Mouse (Mus musculus) kidney, adult 11 months (tissue): ENCODE data around the gene Dapk1.

Source experiments
- DNase-seq: peaks from one replicate; pipeline ENCODE4 v3.0.0; 2022

Gene Dapk1

GRCm38 (mm10) chr13:60616036-60616435 is 14.3 kb downstream of the Dapk1 start:
- no peak for DNase-seq

GRCm38 (mm10) chr13:60618287-60618686 is 16.5 kb downstream of the Dapk1 start:
- no peak for DNase-seq

DNA sequence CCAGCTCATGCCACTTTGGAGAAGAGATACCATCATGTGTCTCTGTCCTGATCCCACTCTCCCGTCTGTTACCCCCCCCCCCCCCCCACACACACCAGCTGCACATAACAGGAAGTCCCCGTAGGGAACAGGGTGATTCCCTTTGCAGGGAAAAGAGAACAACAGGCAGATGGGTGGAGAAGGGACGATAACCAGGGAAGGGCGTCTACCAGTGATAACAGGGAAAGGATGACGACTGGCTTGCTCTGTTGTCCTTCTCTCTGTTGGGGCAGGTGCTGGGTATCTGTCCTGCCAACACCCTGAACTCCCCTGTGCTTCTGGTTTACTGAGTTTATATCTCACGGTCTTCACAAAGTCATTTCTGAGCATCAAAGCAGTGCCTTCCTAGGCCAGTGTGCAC is 18.0 kb downstream of the Dapk1 start:
- no peak for DNase-seq

- no peak for DNase-seq
These were observed 19.7 kb downstream of the Dapk1 start for GRCm38 (mm10) chr13:60621411-60621965.

DNA sequence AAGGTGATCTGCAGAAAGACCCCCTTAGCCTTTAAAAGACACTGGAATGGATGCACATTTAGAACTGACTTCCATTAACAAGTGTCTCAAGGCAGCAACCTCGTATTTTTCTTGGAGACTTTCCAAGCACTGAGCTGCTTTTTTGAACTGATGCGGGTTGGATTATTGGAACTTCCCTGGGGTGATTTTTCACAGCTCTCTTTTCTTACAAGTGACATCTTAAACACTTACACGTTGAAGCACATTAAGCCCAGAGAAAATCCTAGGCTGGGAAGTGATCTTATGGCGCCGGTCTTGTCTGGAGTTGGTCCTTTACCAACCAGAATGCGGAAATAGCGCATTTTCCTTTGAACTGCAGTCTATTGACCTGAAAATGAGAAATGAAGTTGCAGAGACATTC is 23.8 kb downstream of the Dapk1 start:
- DNase-seq = no peak

DNA sequence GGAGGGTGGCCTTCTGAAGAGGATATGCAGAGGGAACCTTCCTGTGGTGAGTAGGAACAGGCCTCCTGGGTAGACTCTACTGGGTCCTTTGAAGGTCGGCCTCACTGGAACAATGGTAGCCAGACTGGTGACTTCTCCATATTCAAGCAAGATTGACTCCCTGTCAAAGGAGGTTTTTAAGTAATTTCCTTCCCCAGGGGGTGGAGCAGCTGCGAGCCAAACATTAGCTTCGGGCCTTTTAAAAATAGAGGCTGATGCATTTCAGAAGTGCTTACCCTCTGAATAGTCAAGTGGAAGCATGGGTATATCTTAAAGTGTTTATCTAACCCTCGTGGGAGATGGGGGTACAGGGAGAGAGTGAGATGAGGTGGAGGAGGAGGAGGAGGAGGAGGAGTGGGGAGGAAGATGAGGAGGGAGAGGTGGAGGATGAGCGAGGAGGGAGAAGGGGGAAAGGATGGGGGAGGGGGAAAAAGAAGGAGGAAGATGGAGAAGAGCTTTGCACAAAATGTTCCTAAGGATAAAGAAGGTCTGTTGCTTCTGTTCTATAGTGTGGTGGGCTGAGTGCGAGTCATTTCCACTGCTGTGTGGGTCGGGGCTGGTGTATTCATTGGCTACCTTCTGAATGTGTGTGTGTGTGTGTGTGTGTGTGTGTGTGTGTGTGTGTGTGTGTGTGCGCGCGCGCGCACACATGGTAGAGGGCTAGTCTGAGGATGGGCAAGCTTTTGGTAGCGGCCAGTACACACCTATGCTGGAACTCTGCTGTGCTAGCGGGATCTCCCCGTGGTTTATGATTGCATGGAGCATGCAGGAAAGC is 26.3 kb downstream of the Dapk1 start:
- DNase-seq = no peak

- DNase-seq = no peak
These were observed 26.9 kb downstream of the Dapk1 start for GRCm38 (mm10) chr13:60628657-60628950.

DNA sequence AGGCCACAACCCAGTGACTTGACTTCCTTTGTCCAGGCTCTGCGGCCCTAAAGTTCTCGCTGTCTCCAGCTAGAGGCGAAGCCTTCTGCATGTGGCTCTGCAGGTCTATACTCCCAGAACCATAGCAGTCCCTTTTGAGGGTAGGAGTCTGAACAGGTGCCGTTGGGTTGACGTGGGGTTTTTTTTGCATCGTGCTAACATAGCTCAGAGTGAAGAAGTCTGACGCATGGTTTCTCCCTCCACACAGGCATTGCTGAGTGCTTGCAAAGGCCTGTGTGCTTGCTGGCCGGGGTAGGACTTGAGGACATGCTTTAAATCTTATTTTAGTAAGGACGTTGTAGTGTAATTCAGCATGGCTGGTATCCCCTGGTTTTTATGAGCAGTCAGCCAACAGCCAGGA is 27.7 kb downstream of the Dapk1 start:
- no peak for DNase-seq

GRCm38 (mm10) chr13:60633945-60634344 is 32.2 kb downstream of the Dapk1 start:
- DNase-seq = no peak

GRCm38 (mm10) chr13:60635636-60636035 is 33.9 kb downstream of the Dapk1 start:
- DNase-seq = no peak

DNA sequence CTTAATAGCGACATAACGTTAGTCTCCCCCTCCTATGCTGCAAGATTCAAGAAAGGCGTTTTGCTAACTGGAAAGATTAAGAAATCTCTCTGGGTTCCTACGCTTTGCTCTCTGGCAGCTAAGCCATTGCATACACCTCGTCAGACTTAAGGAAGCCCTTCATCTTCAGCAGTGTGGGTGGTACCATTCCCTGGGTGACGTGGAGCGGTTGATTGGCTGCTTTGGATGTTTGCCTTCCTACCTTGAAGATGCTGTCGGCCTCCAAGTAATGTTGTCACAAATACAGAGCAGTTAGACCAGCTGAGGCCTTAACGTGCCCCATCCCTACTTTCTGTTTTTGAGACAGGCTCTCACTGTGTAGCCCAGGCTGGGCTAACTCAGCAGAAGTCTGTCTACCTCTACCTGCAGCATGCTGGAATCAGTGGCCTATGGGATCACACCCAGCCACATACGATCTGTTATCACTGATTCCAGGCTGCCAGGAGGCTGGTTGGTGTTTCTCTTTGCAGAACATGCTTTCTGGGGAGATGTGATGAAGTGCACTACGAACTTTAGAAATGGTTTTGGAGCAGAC is 37.8 kb downstream of the Dapk1 start:
- no peak for DNase-seq

- no peak for DNase-seq
These were observed 38.7 kb downstream of the Dapk1 start for GRCm38 (mm10) chr13:60640420-60640819.

- DNase-seq = no peak
These were observed 42.7 kb downstream of the Dapk1 start for GRCm38 (mm10) chr13:60644457-60644889.

DNA sequence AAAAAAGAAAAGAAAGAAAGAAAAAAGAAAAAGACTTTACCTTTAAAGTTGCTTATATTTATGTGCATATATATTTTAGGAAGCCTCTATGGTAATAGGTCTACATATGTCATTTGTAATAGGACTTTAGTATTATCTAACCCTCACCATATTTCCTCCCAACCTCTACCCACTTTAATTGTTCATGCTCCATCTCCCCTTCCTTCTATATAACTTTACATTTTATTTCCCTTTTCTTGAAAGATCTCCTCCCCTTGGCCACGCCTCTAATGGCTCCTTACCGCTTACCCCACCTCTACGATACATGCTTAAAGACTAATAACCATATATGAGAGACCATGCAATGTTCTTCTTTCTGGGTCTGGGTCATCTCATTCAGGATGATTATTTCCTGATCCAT is 45.0 kb downstream of the Dapk1 start:
- DNase-seq = no peak

DNA sequence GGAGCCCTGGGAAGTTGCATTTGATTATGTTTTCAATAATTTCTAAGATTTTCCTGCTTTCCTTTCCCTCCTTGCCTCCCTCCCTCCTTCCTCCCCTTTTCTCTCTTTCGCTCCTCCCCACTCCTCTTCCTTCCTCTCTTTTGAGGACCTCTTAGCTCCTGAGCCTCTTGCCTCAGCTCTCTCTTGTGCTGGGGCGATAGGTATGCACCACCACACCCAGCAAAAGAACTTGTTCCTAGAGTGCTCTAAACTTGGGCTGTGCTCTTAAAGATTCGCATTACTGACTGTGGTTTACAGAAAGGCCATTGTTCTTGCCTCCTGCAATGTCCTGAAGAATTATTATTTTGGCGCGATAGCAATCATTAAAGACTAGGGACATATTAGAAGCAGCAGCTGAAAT is 46.6 kb downstream of the Dapk1 start:
- no peak for DNase-seq

DNA sequence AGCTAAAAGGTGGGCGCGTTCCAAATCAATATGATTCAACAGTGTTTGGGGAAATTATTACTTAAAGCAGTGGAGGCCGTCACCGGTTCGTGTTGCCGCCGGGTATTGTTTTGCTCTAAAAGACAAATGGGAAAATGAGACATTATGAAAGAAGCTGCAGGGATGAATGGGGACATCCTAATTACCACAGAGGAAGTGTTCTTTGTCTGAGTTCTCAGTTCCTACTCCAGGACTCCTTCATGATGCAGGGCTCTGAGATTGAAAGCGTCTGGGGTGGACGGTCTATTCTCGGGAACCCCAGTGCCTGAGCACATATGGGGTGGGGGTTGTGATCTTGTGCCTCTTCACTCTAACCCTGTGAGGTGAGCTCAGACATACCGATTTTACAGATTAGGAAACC is 48.3 kb downstream of the Dapk1 start:
- no peak for DNase-seq

- DNase-seq = no peak
These were observed 52.3 kb downstream of the Dapk1 start for GRCm38 (mm10) chr13:60654017-60654565.

DNA sequence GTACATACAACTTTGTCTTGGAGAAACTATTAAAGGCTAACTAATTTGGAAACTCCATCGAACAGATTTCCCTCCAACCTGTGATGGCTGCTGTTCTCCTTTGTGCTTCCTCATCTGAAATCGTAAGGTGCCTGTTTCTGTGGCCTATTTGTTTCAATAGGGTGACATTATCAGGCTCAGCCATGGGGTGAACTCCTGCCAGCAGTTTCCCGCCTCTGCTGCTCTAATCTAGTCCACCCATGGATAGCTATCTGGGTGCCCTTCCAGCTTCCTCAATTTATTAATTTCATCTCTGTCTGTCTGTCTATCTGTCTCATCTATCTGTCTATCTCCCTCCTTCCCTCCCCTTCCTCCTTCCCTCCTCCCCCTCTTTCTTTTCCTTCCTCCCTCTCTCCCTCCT is 53.5 kb downstream of the Dapk1 start:
- no peak for DNase-seq

- no peak for DNase-seq
These were observed 57.9 kb downstream of the Dapk1 start for GRCm38 (mm10) chr13:60659600-60659999.

GRCm38 (mm10) chr13:60660056-60660455 is 58.3 kb downstream of the Dapk1 start:
- no peak for DNase-seq

- peak; percentile 45 for DNase-seq
These were observed 59.0 kb downstream of the Dapk1 start for GRCm38 (mm10) chr13:60660711-60661261.

DNA sequence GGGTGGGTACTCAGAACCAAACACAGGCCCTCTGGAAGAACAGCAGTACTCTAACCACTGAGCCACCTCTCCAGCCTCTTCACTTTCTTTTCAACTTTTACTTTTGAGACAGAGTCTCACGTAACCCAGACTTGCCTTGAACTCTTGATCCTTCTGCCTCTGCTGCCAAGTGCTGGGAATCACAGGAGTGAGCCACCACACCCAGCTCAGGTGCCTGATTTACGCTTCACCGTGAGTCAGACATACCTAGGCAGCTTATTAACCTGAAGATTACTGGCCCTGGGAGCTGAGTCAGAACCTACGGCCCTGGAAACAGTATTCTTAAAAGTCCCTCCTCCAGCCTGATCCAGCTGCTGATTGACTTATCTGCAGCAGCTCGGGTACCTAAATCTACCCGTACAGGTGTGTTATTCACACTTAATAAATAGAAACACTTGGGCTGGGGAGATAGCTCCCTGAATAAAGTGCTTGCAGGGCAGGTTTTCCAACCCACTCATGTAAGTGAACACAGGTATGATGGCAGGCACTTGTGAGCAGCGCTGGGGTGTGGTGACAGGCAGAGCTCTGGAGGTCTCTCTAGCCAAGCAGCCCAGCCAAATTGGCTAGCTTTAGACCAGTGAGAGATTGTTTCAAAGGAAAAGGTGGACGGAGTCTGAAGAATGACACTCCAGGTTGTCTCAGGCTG is 60.9 kb downstream of the Dapk1 start:
- peak; percentile 50 for DNase-seq

- DNase-seq = no peak
These were observed 62.3 kb downstream of the Dapk1 start for GRCm38 (mm10) chr13:60664058-60664457.
